Mouse (Mus musculus): ENCODE measurements around the gene Vrk3.

DNA sequence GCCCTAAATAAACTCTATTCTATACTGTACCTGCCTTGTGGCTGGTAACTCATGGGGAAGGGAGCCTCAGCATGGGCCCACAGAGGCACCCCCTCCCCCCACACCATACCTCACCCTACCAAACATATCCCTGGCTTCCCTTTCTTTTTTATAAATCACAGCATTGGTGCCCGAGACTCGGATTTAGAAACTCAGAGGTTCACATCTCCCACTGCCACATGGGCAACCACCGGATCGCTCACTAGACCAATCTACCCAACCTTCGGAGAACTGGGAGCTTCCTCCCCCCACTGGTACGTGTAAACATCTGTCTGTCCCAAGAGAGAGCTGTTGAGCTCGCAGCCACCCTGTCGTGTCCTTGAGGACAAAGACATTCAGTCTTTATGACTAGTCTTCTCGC is 3.9 kb upstream of the Vrk3 start:
- no peak for TF ChIP-seq CTCF (conservative IDR thresholded peaks at IDR 0.05; ENCODE audit: insufficient read depth, insufficient read length, low read depth, low read length)
- TF ChIP-seq POLR2A (IDR thresholded peaks at IDR 0.05; ENCODE audit: low read depth, low read length) = no peak
